8 mouse cellular contexts compared by ENCODE assay signal in the genomic region with DNA sequence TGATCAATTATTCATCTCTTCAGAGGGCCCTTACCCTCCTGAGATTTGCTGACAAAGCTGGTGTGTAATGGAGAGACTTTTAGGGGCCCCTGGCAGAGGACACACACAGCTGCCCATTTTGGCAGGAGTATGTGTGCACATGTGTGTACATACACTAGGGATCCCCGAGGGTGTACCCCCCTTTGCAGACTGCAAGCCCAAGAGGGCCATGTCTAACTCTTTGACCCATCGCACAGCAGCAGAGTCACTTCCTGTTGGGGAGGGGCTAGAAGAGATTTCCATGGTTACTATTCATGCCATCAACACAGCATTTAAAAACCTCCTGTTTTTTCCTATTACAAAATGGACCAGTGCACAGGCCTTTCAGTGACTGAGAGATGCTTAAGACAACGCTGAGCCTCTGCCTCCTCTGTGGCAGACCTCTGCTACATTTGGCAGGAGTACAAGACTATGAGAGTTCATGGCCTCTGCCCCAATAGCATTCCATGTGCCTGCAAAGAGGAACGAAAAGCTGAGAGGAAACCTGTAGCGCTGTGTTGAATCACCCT. TPM values are rescaled to one million over a fixed set of nuclear protein-coding genes. Genes with fewer than 3 reads are reported as not detected.
DNase-seq lines count a peak whose midpoint lies in the region; ATAC-seq and TF ChIP-seq lines count a peak whose summit lies in the region.

No protein-coding gene starts in this region.

- H3K4me2 ChIP-seq in hindbrain, postnatal 0 days (ENCODE audit: low read depth, low read length): 0 out of 2 replicates have a peak overlapping the region, but pooled peaks have one; percentile 7
- 0 out of 2 replicates have a peak overlapping the region, but pooled peaks have one; percentile 3 for H3K4me2 ChIP-seq in stomach, postnatal 0 days (replicated peaks; ENCODE audit: low read depth)

- H3K4me1 ChIP-seq in hindbrain, postnatal 0 days (ENCODE audit: insufficient read depth, low read length): peaks cover 20% of the 10 kb centered on the region
- peaks cover 100% of the 10 kb centered on the region for H3K4me1 ChIP-seq in megakaryocyte, embryonic 14.5 days
- H3K4me1 ChIP-seq in stomach, postnatal 0 days (replicated peaks; ENCODE audit: control insufficient read depth, insufficient read depth): peaks cover 22% of the 10 kb centered on the region

- H3K4me3 ChIP-seq in left cerebral cortex, adult 2 months: no peak overlapping the region
- no peak overlapping the region for H3K4me3 ChIP-seq in hindbrain, postnatal 0 days (ENCODE audit: low read length)
- H3K4me3 ChIP-seq in megakaryocyte, embryonic 14.5 days (replicated peaks): peak overlapping the region; percentile 68
- H3K4me3 ChIP-seq in stomach, postnatal 0 days (ENCODE audit: low read depth, low read length): no peak overlapping the region

- 11% methylated on average over 5 of the region's 5 CpGs for WGBS in hindbrain, postnatal 0 days
- 18% methylated on average over 5 of the region's 5 CpGs for WGBS in stomach, postnatal 0 days

- peak; percentile 76 for ATAC-seq in hindbrain, postnatal 0 days
- ATAC-seq in stomach, postnatal 0 days (ENCODE audit: low FRiP score, low TSS enrichment): peak; percentile 59

- no peaks in the 10 kb centered on the region for H3K9me3 ChIP-seq in hindbrain, postnatal 0 days (ENCODE audit: low read length)
- H3K9me3 ChIP-seq in megakaryocyte, embryonic 14.5 days: no peaks in the 10 kb centered on the region
- no peaks in the 10 kb centered on the region for H3K9me3 ChIP-seq in stomach, postnatal 0 days (ENCODE audit: control insufficient read depth, low read length)

- no peak overlapping the region for H3K9ac ChIP-seq in hindbrain, postnatal 0 days (replicated peaks; ENCODE audit: low read length)
- H3K9ac ChIP-seq in stomach, postnatal 0 days (ENCODE audit: low read length): no peak overlapping the region

- H3K36me3 ChIP-seq in hindbrain, postnatal 0 days (ENCODE audit: insufficient read depth, low read length): no peaks in the 10 kb centered on the region
- peaks cover 82% of the 10 kb centered on the region for H3K36me3 ChIP-seq in megakaryocyte, embryonic 14.5 days (replicated peaks; ENCODE audit: low read length)
- H3K36me3 ChIP-seq in stomach, postnatal 0 days (ENCODE audit: control insufficient read depth, insufficient read depth, low read length): no peaks in the 10 kb centered on the region

- peak overlapping the region; percentile 55 for H3K27ac ChIP-seq in left cerebral cortex, adult 2 months
- H3K27ac ChIP-seq in hindbrain, postnatal 0 days: peak overlapping the region; percentile 54; the same call in 1 of the 2 replicates
- H3K27ac ChIP-seq in stomach, postnatal 0 days (replicated peaks): peak overlapping the region; percentile 75

- intact Hi-C loops in left cerebral cortex, adult 2 months (cut with DNase I): loop anchor here (2.0 kb wide), 1 partner anchor 26 kb away; no protein-coding TSS in a partner anchor
- intact Hi-C loops in left cerebral cortex, postnatal 36 days (cut with DNase I): no loop called here

- H3K27me3 ChIP-seq in hindbrain, postnatal 0 days (ENCODE audit: insufficient read depth, low read length): no peaks in the 10 kb centered on the region
- no peaks in the 10 kb centered on the region for H3K27me3 ChIP-seq in megakaryocyte, embryonic 14.5 days (replicated peaks)
- no peaks in the 10 kb centered on the region for H3K27me3 ChIP-seq in stomach, postnatal 0 days (ENCODE audit: control insufficient read depth, insufficient read depth, low read length)

- TF ChIP-seq CTCF in left cerebral cortex, adult 2 months (IDR thresholded peaks at IDR 0.05): no peak
- TF ChIP-seq CTCF in hindbrain, postnatal 0 days (IDR thresholded peaks at IDR 0.05; ENCODE audit: low read depth): no peak
- no peak for TF ChIP-seq CTCF in stomach, postnatal 0 days (IDR thresholded peaks at IDR 0.05; ENCODE audit: low read depth)

- TF ChIP-seq EP300 in stomach, postnatal 0 days (optimal IDR thresholded peaks at IDR 0.05): no peak

- DNase-seq in left cerebral cortex, adult 2 months (ENCODE audit: extremely low spot score in 1 of 2, low spot score in 2 of 2): no peak
- no peak for DNase-seq in left cerebral cortex, adult 18-20 months (ENCODE audit: low spot score in 2 of 2)
- peak; percentile 49 for DNase-seq in brain, adult 2 months (ENCODE audit: low read depth, low spot score)
- DNase-seq in hindbrain, postnatal 0 days (ENCODE audit: low spot score): peak; percentile 58
- no peak for DNase-seq in stomach, postnatal 0 days (ENCODE audit: low spot score)
- no peak for DNase-seq in left cerebral cortex, postnatal 36 days (ENCODE audit: low spot score in 2 of 2)
- no peak for DNase-seq in urinary bladder, postnatal 10 days (ENCODE audit: low spot score)

RNA-seq across cellular contexts. Expression of a gene that starts 46.0 kb away (rescaled TPM):
- 10 to 100 TPM; 74.6 to 90.0 TPM for total RNA-seq in left cerebral cortex, adult 2 months (2021)
- total RNA-seq in left cerebral cortex, adult 18-20 months (2021): 10 to 100 TPM; 60.8 to 75.9 TPM
- 30.8 and 34.8 TPM in 2 replicates for total RNA-seq in hindbrain, postnatal 0 days (2014; rRNA removed)
- 38.0 and 41.9 TPM in 2 replicates for polyA plus RNA-seq in hindbrain, postnatal 0 days (2015; fragmentation: Nextera tagmentation; extraction: Ambion mirVana)
- 10.6 and 12.2 TPM in 2 replicates for polyA plus RNA-seq in megakaryocyte, embryonic 14.5 days (2012; ENCODE audit: insufficient read depth, low replicate concordance)
- polyA plus RNA-seq in stomach, postnatal 0 days (2015; fragmentation: Nextera tagmentation; extraction: Ambion mirVana): 21.4 and 22.7 TPM in 2 replicates
- total RNA-seq in left cerebral cortex, postnatal 36 days (2021): 10 to 100 TPM; 63.7 to 77.2 TPM

Comparison
In these comparisons a context has a peak if more than half of its experiments do, and no peak if none do; other contexts are left out.
1. DNase-seq: peak in brain, adult 2 months (single experiment) and hindbrain, postnatal 0 days (single experiment); none in left cerebral cortex, adult 2 months (0 of 2), left cerebral cortex, adult 18-20 months (0 of 2), stomach, postnatal 0 days (single experiment), left cerebral cortex, postnatal 36 days (0 of 2) and urinary bladder, postnatal 10 days (single experiment).
2. Peak in every context shown above with its lines, with median percentiles within 50 percentile points of each other: H3K27ac ChIP-seq.